ENCODE assay signal across 9 mouse cellular contexts in the genomic region with DNA sequence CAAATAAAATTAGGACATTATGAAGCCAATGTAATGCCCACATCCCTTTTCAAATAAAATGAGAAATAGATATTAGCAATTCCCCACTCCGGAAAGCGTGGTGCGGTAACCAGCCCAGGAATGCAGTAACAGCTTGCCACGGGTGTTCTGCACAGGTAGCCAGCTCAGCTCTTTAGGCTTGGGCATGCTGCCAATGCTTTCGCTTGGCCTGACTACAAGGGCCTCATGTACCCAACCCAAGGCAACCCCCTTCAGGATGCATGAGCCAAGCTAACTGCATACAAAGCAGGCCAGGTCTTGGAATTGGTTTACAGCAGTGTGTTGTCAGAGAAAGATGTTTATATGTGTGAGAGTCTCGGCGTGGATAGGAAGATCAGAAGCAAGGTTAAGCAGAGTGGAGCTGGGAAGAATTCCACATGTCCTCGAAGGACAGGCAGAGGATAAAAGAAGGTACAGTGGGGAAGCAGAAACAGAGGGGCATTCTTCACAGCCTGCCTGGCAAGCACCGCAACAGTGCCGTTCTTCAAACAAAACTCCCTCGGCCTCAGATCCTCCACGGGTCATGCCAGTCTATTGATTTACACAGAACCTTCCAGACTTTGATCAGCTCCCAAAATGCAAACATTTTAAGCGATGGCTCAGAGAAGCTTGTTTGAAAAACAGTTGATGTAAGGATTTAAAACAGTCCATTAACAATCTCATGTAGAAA.
DNase-seq lines count a peak whose midpoint lies in the region; ATAC-seq lines count a peak whose summit lies in the region.
"Had no signal": no experiment of that assay in that cellular context is flagged by ENCODE, and none has a peak within 500 bp of the region (broad histone marks: within the 10 kb centered on the region; RNA-seq: fewer than 3 reads in every experiment).

No protein-coding gene starts in this region.

- H3K36me3 ChIP-seq in midbrain, embryonic 16.5 days (ENCODE audit: control insufficient read depth, insufficient read depth, low read length), result no peaks in the 10 kb centered on the region
- H3K36me3 ChIP-seq in midbrain, embryonic 10.5 days, result no peaks in the 10 kb centered on the region
- H3K36me3 ChIP-seq in forebrain, embryonic 16.5 days (ENCODE audit: control insufficient read depth, insufficient read depth), result no peaks in the 10 kb centered on the region
- H3K36me3 ChIP-seq: embryonic facial prominence, embryonic 12.5 days had no signal

- H3K4me2 ChIP-seq in midbrain, embryonic 16.5 days (ENCODE audit: low read length), result no peak overlapping the region
- H3K4me2 ChIP-seq in forebrain, embryonic 16.5 days (ENCODE audit: low read length), result no peak overlapping the region
- H3K4me2 ChIP-seq: embryonic facial prominence, embryonic 12.5 days had no signal

- peaks cover 10% of the 10 kb centered on the region for H3K27me3 ChIP-seq in midbrain, embryonic 16.5 days (ENCODE audit: control insufficient read depth, insufficient read depth, low read depth, low read length)
- peaks cover 55% of the 10 kb centered on the region for H3K27me3 ChIP-seq in midbrain, embryonic 10.5 days (ENCODE audit: low read depth, poor library complexity, severe bottlenecking)
- no peaks in the 10 kb centered on the region for H3K27me3 ChIP-seq in forebrain, embryonic 16.5 days (replicated peaks; ENCODE audit: control insufficient read depth, insufficient read depth, low read length)
- H3K27me3 ChIP-seq: embryonic facial prominence, embryonic 12.5 days had no signal

- DNase-seq in heart, adult 11 months, result peak; percentile 60
- DNase-seq in heart, adult 9 months (ENCODE audit: low spot score in 2 of 2), result no peak
- DNase-seq in midbrain, embryonic 10.5 days (ENCODE audit: low spot score), result no peak
- DNase-seq in lung, postnatal 4 days, result peak; percentile 26 to 41
- DNase-seq in spleen, postnatal 4 days (ENCODE audit: low spot score in 2 of 2), result no peak
- DNase-seq in embryo, embryonic 11 days, result no peak

- no peak overlapping the region for H3K9ac ChIP-seq in midbrain, embryonic 16.5 days (ENCODE audit: low read depth, low read length)
- no peak overlapping the region for H3K9ac ChIP-seq in forebrain, embryonic 16.5 days (replicated peaks; ENCODE audit: low read depth, low read length)
- H3K9ac ChIP-seq: embryonic facial prominence, embryonic 12.5 days had no signal

- H3K9me3 ChIP-seq in midbrain, embryonic 16.5 days (replicated peaks; ENCODE audit: control insufficient read depth, low read length, poor library complexity, severe bottlenecking), result no peaks in the 10 kb centered on the region
- no peaks in the 10 kb centered on the region for H3K9me3 ChIP-seq in midbrain, embryonic 10.5 days (replicated peaks)
- no peaks in the 10 kb centered on the region for H3K9me3 ChIP-seq in forebrain, embryonic 16.5 days (ENCODE audit: control insufficient read depth, low read length)
- H3K9me3 ChIP-seq: embryonic facial prominence, embryonic 12.5 days had no signal

- no peak overlapping the region for H3K4me3 ChIP-seq in midbrain, embryonic 16.5 days (ENCODE audit: low read depth, low read length)
- H3K4me3 ChIP-seq in midbrain, embryonic 10.5 days, result no peak overlapping the region
- no peak overlapping the region for H3K4me3 ChIP-seq in forebrain, embryonic 16.5 days (replicated peaks; ENCODE audit: low read length)
- H3K4me3 ChIP-seq: embryonic facial prominence, embryonic 12.5 days had no signal

- ATAC-seq in midbrain, embryonic 16.5 days, result 0 out of 2 replicates have a peak, but pooled peaks have one; percentile 56
- ATAC-seq in forebrain, embryonic 16.5 days, result 0 out of 2 replicates have a peak, but pooled peaks have one; percentile 45

- H3K4me1 ChIP-seq in midbrain, embryonic 16.5 days (ENCODE audit: control insufficient read depth, insufficient read depth, low read length), result no peaks in the 10 kb centered on the region
- H3K4me1 ChIP-seq in midbrain, embryonic 10.5 days, result no peaks in the 10 kb centered on the region
- no peaks in the 10 kb centered on the region for H3K4me1 ChIP-seq in forebrain, embryonic 16.5 days (replicated peaks; ENCODE audit: control insufficient read depth, insufficient read depth, low read length)
- H3K4me1 ChIP-seq: embryonic facial prominence, embryonic 12.5 days had no signal

- 60% methylated on average over 13 of the region's 13 CpGs for WGBS in midbrain, embryonic 16.5 days
- 90% methylated on average over 13 of the region's 13 CpGs for WGBS in midbrain, embryonic 10.5 days
- WGBS in forebrain, embryonic 16.5 days, result 39% methylated on average over 13 of the region's 13 CpGs

- no peak overlapping the region for H3K27ac ChIP-seq in midbrain, embryonic 16.5 days (ENCODE audit: low read length)
- no peak overlapping the region for H3K27ac ChIP-seq in midbrain, embryonic 10.5 days (replicated peaks)
- no peak overlapping the region for H3K27ac ChIP-seq in forebrain, embryonic 16.5 days (ENCODE audit: low read length)
- H3K27ac ChIP-seq: embryonic facial prominence, embryonic 12.5 days had no signal

Comparison
In these comparisons a context has a peak if more than half of its experiments do, and no peak if none do; other contexts are left out.
1. DNase-seq: peak in heart, adult 11 months (single experiment) and lung, postnatal 4 days (2 of 2); none in heart, adult 9 months (0 of 2), midbrain, embryonic 10.5 days (single experiment), spleen, postnatal 4 days (0 of 2) and embryo, embryonic 11 days (single experiment).